Mouse (Mus musculus): ENCODE data around the gene Adgrl3. TPM values are rescaled to one million over a fixed set of nuclear protein-coding genes. Genes with fewer than 3 reads are reported as not detected.

Gene Adgrl3
- polyA plus RNA-seq, 1 experiment from 2014 or later = 9.4 TPM

- no peaks in the 10 kb centered on the region for H3K4me1 ChIP-seq
- H3K27ac ChIP-seq = no peak overlapping the region
- H3K36me3 ChIP-seq (replicated peaks) = no peaks in the 10 kb centered on the region
- no peaks in the 10 kb centered on the region for H3K27me3 ChIP-seq (ENCODE audit: poor library complexity, severe bottlenecking)
- 89% methylated on average over 1 of the region's 1 CpGs for WGBS
- no peaks in the 10 kb centered on the region for H3K9me3 ChIP-seq
- no peak for DNase-seq (ENCODE audit: extremely low spot score, low spot score)
- H3K4me3 ChIP-seq = no peak overlapping the region
Measured at GRCm38 (mm10) chr5:81568743-81569142, 548.8 kb downstream of the Adgrl3 start.

GRCm38 (mm10) chr5:81582886-81583285 lies 562.9 kb downstream of the Adgrl3 start:
- Histone ChIP-seq H3K27me3 (ENCODE audit: poor library complexity, severe bottlenecking) (no peaks in the 10 kb centered on the region), H3K9me3 (no peaks in the 10 kb centered on the region), H3K27ac (no peak overlapping the region), H3K4me3 (no peak overlapping the region), H3K4me1 (no peaks in the 10 kb centered on the region), H3K36me3 (replicated peaks) (no peaks in the 10 kb centered on the region)
- 96% methylated on average over 5 of the region's 5 CpGs for WGBS
- DNase-seq (ENCODE audit: extremely low spot score, low spot score) = no peak

GRCm38 (mm10) chr5:81583425-81583824 lies 563.5 kb downstream of the Adgrl3 start:
- H3K27ac ChIP-seq = no peak overlapping the region
- 46% methylated on average over 3 of the region's 3 CpGs for WGBS
- H3K27me3 ChIP-seq (ENCODE audit: poor library complexity, severe bottlenecking) = no peaks in the 10 kb centered on the region
- H3K4me3 ChIP-seq = no peak overlapping the region
- H3K9me3 ChIP-seq = no peaks in the 10 kb centered on the region
- H3K36me3 ChIP-seq (replicated peaks) = no peaks in the 10 kb centered on the region
- H3K4me1 ChIP-seq = no peaks in the 10 kb centered on the region
- DNase-seq (ENCODE audit: extremely low spot score, low spot score) = no peak

GRCm38 (mm10) chr5:81584945-81585344 lies 565.0 kb downstream of the Adgrl3 start:
- 92% methylated on average over 3 of the region's 3 CpGs for WGBS
- H3K27ac ChIP-seq = no peak overlapping the region
- H3K9me3 ChIP-seq = no peaks in the 10 kb centered on the region
- no peaks in the 10 kb centered on the region for H3K4me1 ChIP-seq
- no peak overlapping the region for H3K4me3 ChIP-seq
- H3K27me3 ChIP-seq (ENCODE audit: poor library complexity, severe bottlenecking) = no peaks in the 10 kb centered on the region
- DNase-seq (ENCODE audit: extremely low spot score, low spot score) = no peak
- no peaks in the 10 kb centered on the region for H3K36me3 ChIP-seq (replicated peaks)

GRCm38 (mm10) chr5:81590005-81590694 lies 570.2 kb downstream of the Adgrl3 start:
- 85% methylated on average over 14 of the region's 14 CpGs for whole genome bisulfite sequencing
- no peak overlapping the region for H3K4me3 ChIP-seq
- H3K9me3 ChIP-seq = no peaks in the 10 kb centered on the region

GRCm38 (mm10) chr5:81591481-81591880 lies 571.5 kb downstream of the Adgrl3 start:
- no peak for DNase-seq (ENCODE audit: extremely low spot score, low spot score)
- Histone ChIP-seq H3K9me3 (no peaks in the 10 kb centered on the region), H3K4me1 (peaks cover 14% of the 10 kb centered on the region), H3K27ac (no peak overlapping the region), H3K36me3 (replicated peaks) (no peaks in the 10 kb centered on the region), H3K27me3 (ENCODE audit: poor library complexity, severe bottlenecking) (no peaks in the 10 kb centered on the region), H3K4me3 (no peak overlapping the region)
- WGBS = 35% methylated on average over 3 of the region's 3 CpGs

More at GRCm38 (mm10) chr5:81590005-81590694, 570.2 kb downstream of the Adgrl3 start:
- no peaks in the 10 kb centered on the region for H3K27me3 ChIP-seq (ENCODE audit: poor library complexity, severe bottlenecking)
- H3K36me3 ChIP-seq (replicated peaks) = no peaks in the 10 kb centered on the region
- H3K4me1 ChIP-seq = peaks cover 14% of the 10 kb centered on the region
- no peak overlapping the region for H3K27ac ChIP-seq
- no peak for DNase-seq (ENCODE audit: extremely low spot score, low spot score)

- no peak for DNase-seq (ENCODE audit: extremely low spot score, low spot score)
- no peak overlapping the region for H3K4me3 ChIP-seq
- no peaks in the 10 kb centered on the region for H3K36me3 ChIP-seq (replicated peaks)
- no peaks in the 10 kb centered on the region for H3K27me3 ChIP-seq (ENCODE audit: poor library complexity, severe bottlenecking)
- peaks cover 14% of the 10 kb centered on the region for H3K4me1 ChIP-seq
- WGBS = 98% methylated on average over 1 of the region's 1 CpGs
- H3K27ac ChIP-seq = no peak overlapping the region
- H3K9me3 ChIP-seq = no peaks in the 10 kb centered on the region
Measured at GRCm38 (mm10) chr5:81593396-81593995, 573.6 kb downstream of the Adgrl3 start.

- Histone ChIP-seq H3K27me3 (ENCODE audit: poor library complexity, severe bottlenecking) (no peaks in the 10 kb centered on the region), H3K4me1 (no peaks in the 10 kb centered on the region), H3K27ac (no peak overlapping the region), H3K9me3 (no peaks in the 10 kb centered on the region), H3K4me3 (no peak overlapping the region), H3K36me3 (replicated peaks) (no peaks in the 10 kb centered on the region)
- DNase-seq (ENCODE audit: extremely low spot score, low spot score) = no peak
- 76% methylated on average over 6 of the region's 6 CpGs for whole genome bisulfite sequencing
Measured at GRCm38 (mm10) chr5:81598041-81598440, 578.1 kb downstream of the Adgrl3 start.

GRCm38 (mm10) chr5:81602889-81603288 lies 583.0 kb downstream of the Adgrl3 start:
- Histone ChIP-seq H3K4me1 (no peaks in the 10 kb centered on the region), H3K36me3 (replicated peaks) (no peaks in the 10 kb centered on the region), H3K27me3 (ENCODE audit: poor library complexity, severe bottlenecking) (no peaks in the 10 kb centered on the region), H3K4me3 (no peak overlapping the region), H3K9me3 (no peaks in the 10 kb centered on the region), H3K27ac (no peak overlapping the region)
- WGBS = 81% methylated on average over 4 of the region's 4 CpGs
- no peak for DNase-seq (ENCODE audit: extremely low spot score, low spot score)

GRCm38 (mm10) chr5:81605646-81606045 lies 585.7 kb downstream of the Adgrl3 start:
- Histone ChIP-seq H3K9me3 (no peaks in the 10 kb centered on the region), H3K27me3 (ENCODE audit: poor library complexity, severe bottlenecking) (no peaks in the 10 kb centered on the region), H3K4me1 (no peaks in the 10 kb centered on the region), H3K4me3 (no peak overlapping the region), H3K36me3 (replicated peaks) (no peaks in the 10 kb centered on the region), H3K27ac (no peak overlapping the region)
- WGBS = 79% methylated on average over 1 of the region's 1 CpGs
- no peak for DNase-seq (ENCODE audit: extremely low spot score, low spot score)

GRCm38 (mm10) chr5:81610223-81610622 lies 590.3 kb downstream of the Adgrl3 start:
- Histone ChIP-seq H3K27me3 (ENCODE audit: poor library complexity, severe bottlenecking) (no peaks in the 10 kb centered on the region), H3K4me1 (no peaks in the 10 kb centered on the region), H3K4me3 (no peak overlapping the region), H3K27ac (no peak overlapping the region), H3K9me3 (no peaks in the 10 kb centered on the region), H3K36me3 (replicated peaks) (no peaks in the 10 kb centered on the region)
- 93% methylated on average over 5 of the region's 5 CpGs for WGBS
- DNase-seq (ENCODE audit: extremely low spot score, low spot score) = no peak

GRCm38 (mm10) chr5:81614674-81615073 lies 594.7 kb downstream of the Adgrl3 start:
- Histone ChIP-seq H3K4me3 (no peak overlapping the region), H3K4me1 (no peaks in the 10 kb centered on the region), H3K27ac (no peak overlapping the region), H3K36me3 (replicated peaks) (no peaks in the 10 kb centered on the region), H3K27me3 (ENCODE audit: poor library complexity, severe bottlenecking) (no peaks in the 10 kb centered on the region), H3K9me3 (no peaks in the 10 kb centered on the region)
- DNase-seq (ENCODE audit: extremely low spot score, low spot score) = no peak
- 85% methylated on average over 4 of the region's 4 CpGs for WGBS

- 87% methylated on average over 5 of the region's 5 CpGs for WGBS
- H3K36me3 ChIP-seq (replicated peaks) = no peaks in the 10 kb centered on the region
- no peak for DNase-seq (ENCODE audit: extremely low spot score, low spot score)
Measured at GRCm38 (mm10) chr5:81621106-81621505, 601.2 kb downstream of the Adgrl3 start.

More at GRCm38 (mm10) chr5:81621106-81621505, 601.2 kb downstream of the Adgrl3 start:
- peaks cover 3% of the 10 kb centered on the region; the same call in 1 of the 2 replicates for H3K4me1 ChIP-seq
- no peaks in the 10 kb centered on the region for H3K27me3 ChIP-seq (ENCODE audit: poor library complexity, severe bottlenecking)
- H3K9me3 ChIP-seq = no peaks in the 10 kb centered on the region
- no peak overlapping the region for H3K4me3 ChIP-seq
- no peak overlapping the region for H3K27ac ChIP-seq

All from forebrain, embryonic 10.5 days (tissue).